Mouse (Mus musculus): Measurements from ENCODE around the gene Gm45062. TPM values are rescaled to one million over a fixed set of nuclear protein-coding genes. Genes with fewer than 3 reads are reported as not detected.

Gm45062 gene
- polyA plus RNA-seq, 1 experiment: 2.0 TPM

DNA sequence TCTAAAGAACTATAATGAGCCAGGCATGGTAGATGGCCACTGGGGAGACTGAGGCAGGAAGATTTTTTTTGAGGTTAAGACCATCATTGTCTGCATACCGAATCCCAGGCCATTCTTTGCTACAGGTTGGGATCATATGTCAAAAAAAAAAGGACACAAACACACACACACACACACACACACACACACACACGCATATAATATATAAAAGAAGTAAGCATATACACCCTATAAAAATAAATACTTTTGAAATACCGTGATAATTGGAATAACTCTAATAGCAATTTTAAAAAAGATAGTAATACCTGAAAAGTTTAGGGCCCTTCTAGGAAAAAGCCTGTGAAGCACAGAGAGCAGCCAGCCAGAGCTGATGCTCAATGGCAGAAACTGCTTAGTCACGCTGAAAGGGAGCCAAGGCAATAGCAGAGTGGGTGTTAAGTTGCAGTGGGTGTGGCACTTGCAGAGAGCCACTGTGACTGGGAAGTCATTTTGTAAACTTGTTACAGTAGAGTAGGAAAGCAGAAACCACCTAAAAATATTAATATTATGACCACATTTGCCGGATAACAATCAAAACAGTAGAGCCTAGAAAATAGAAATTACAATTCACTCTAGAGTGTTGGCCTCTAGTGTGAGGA is 86.1 kb downstream of the Gm45062 start:
- TF ChIP-seq CTCF (conservative IDR thresholded peaks at IDR 0.05; ENCODE audit: insufficient read depth, insufficient read length, low read depth, low read length) (no peak), POLR2A (IDR thresholded peaks at IDR 0.05; ENCODE audit: low read depth, low read length) (no peak)
- peak; percentile 56 for DNase-seq
- Histone ChIP-seq H3K4me3 (ENCODE audit: insufficient read depth, low read depth, low read length) (no peak overlapping the region), H3K4me1 (ENCODE audit: control insufficient read depth, insufficient read depth, low read length) (no peaks in the 10 kb centered on the region), H3K27ac (ENCODE audit: insufficient read depth, low read depth, low read length) (no peak overlapping the region), H3K36me3 (ENCODE audit: control insufficient read depth, insufficient read depth, low read length) (no peaks in the 10 kb centered on the region), H3K27me3 (replicated peaks; ENCODE audit: control insufficient read depth, insufficient read depth, low read length) (no peaks in the 10 kb centered on the region)
- 76% methylated on average over 5 of the region's 5 CpGs for WGBS

DNA sequence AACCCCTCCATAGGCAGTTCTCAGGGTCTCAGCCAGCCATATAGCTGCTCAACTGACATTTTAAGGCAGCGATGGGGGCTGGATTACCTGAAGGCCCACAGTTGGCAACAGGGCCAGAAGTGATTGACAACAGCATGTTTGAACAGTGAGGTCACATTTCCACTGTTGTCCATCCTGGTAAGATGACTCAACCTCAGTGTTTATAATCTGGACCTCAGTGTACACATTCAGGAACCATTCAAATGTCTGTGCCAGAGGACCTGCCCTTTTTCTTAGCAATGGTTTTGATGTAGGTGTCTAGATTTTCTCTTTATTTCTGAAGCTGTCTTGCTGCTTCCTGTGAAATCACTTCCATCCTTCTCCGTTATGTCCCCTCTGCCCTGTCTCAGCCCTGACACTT is 87.9 kb downstream of the Gm45062 start:
- 84% methylated on average over 2 of the region's 2 CpGs for WGBS
- Histone ChIP-seq H3K4me1 (ENCODE audit: control insufficient read depth, insufficient read depth, low read length) (no peaks in the 10 kb centered on the region), H3K27ac (ENCODE audit: insufficient read depth, low read depth, low read length) (no peak overlapping the region), H3K27me3 (replicated peaks; ENCODE audit: control insufficient read depth, insufficient read depth, low read length) (no peaks in the 10 kb centered on the region), H3K4me3 (ENCODE audit: insufficient read depth, low read depth, low read length) (no peak overlapping the region), H3K36me3 (ENCODE audit: control insufficient read depth, insufficient read depth, low read length) (no peaks in the 10 kb centered on the region)
- DNase-seq: no peak
- TF ChIP-seq POLR2A (IDR thresholded peaks at IDR 0.05; ENCODE audit: low read depth, low read length): no peak
- TF ChIP-seq CTCF (conservative IDR thresholded peaks at IDR 0.05; ENCODE audit: insufficient read depth, insufficient read length, low read depth, low read length): no peak

DNA sequence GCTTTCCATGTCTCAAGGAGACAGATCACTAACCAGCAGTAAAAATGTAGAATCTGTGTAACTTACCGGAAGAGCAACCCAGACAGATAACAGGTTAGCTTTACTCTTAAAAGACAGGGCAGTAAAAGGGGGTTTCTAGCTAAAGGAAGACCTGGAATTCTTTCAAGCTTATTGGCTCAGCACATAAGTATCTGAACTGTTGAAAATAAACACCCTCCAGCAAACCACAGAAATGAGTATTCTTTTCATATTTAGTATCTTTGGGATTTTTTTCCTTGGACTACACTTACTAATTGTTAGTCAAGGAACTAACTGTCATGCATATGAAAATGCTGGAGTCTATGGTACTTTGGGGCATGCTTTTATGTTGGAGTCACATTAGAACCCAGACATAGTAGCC is 89.1 kb downstream of the Gm45062 start:
- H3K36me3 ChIP-seq (ENCODE audit: control insufficient read depth, insufficient read depth, low read length): no peaks in the 10 kb centered on the region
- DNase-seq: no peak
- no peak for TF ChIP-seq POLR2A (IDR thresholded peaks at IDR 0.05; ENCODE audit: low read depth, low read length)
- H3K27me3 ChIP-seq (replicated peaks; ENCODE audit: control insufficient read depth, insufficient read depth, low read length): no peaks in the 10 kb centered on the region
- no peak overlapping the region for H3K27ac ChIP-seq (ENCODE audit: insufficient read depth, low read depth, low read length)
- no peak overlapping the region for H3K4me3 ChIP-seq (ENCODE audit: insufficient read depth, low read depth, low read length)
- no peaks in the 10 kb centered on the region for H3K4me1 ChIP-seq (ENCODE audit: control insufficient read depth, insufficient read depth, low read length)
- 94% methylated on average over 1 of the region's 1 CpGs for WGBS

DNA sequence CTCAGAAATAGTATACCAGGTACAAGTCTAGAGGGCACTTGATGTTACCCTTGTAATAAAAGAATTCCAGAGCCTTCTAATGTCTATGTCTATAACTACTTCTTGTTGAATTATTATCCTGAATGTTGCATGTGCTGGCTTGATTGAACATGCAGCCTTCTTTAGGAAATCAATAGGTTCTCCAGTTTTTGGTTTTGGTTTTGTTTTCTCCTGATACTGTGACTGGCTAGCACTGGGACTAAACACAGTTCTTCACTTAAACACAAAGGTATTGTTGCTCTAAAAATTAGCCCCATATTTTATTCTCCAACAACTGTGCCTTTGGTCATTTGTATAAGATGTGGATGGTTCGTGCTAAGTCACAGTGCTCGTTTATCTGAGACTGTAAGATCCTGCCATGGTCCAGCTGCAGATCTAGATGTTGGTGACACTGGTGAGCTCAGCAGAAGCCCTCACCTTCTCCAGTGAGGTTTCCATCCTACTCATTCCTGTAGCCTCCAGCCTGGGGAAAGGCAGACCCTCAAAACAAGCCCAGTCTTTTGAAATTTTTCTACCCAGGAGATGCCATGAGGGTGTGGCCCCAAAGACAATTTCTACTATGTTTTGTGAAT is 89.9 kb downstream of the Gm45062 start:
- no peak for DNase-seq
- Histone ChIP-seq H3K4me1 (ENCODE audit: control insufficient read depth, insufficient read depth, low read length) (no peaks in the 10 kb centered on the region), H3K36me3 (ENCODE audit: control insufficient read depth, insufficient read depth, low read length) (no peaks in the 10 kb centered on the region), H3K27ac (ENCODE audit: insufficient read depth, low read depth, low read length) (no peak overlapping the region), H3K4me3 (ENCODE audit: insufficient read depth, low read depth, low read length) (no peak overlapping the region), H3K27me3 (replicated peaks; ENCODE audit: control insufficient read depth, insufficient read depth, low read length) (no peaks in the 10 kb centered on the region)
- 88% methylated on average over 2 of the region's 2 CpGs for WGBS
- TF ChIP-seq POLR2A (IDR thresholded peaks at IDR 0.05; ENCODE audit: low read depth, low read length) (no peak), CTCF (conservative IDR thresholded peaks at IDR 0.05; ENCODE audit: insufficient read depth, insufficient read length, low read depth, low read length) (no peak)

DNA sequence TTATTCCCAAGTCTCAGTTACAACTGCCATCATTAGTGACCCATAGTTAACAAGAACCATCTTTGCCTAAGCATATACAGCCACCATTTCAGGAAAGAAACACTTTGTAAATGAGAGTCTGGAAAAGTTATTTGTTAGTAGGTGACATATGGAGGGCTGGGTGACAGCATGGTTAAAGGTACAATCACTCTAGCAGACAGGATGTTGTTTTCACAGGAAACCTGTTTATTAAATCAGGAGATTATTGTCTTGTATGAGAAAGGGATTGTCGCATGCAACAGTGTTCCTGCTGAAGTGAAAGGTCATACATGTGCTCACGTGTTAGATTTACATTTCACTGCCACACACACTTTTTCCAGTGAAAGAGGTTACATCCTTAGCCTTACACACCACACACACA is 92.3 kb downstream of the Gm45062 start:
- H3K27ac ChIP-seq (ENCODE audit: insufficient read depth, low read depth, low read length): no peak overlapping the region
- no peaks in the 10 kb centered on the region for H3K4me1 ChIP-seq (ENCODE audit: control insufficient read depth, insufficient read depth, low read length)
- H3K4me3 ChIP-seq (ENCODE audit: insufficient read depth, low read depth, low read length): no peak overlapping the region
- no peak for TF ChIP-seq POLR2A (IDR thresholded peaks at IDR 0.05; ENCODE audit: low read depth, low read length)
- TF ChIP-seq CTCF (conservative IDR thresholded peaks at IDR 0.05; ENCODE audit: insufficient read depth, insufficient read length, low read depth, low read length): no peak
- no peak for DNase-seq
- 79% methylated on average over 2 of the region's 2 CpGs for WGBS
- H3K36me3 ChIP-seq (ENCODE audit: control insufficient read depth, insufficient read depth, low read length): no peaks in the 10 kb centered on the region
- no peaks in the 10 kb centered on the region for H3K27me3 ChIP-seq (replicated peaks; ENCODE audit: control insufficient read depth, insufficient read depth, low read length)

DNA sequence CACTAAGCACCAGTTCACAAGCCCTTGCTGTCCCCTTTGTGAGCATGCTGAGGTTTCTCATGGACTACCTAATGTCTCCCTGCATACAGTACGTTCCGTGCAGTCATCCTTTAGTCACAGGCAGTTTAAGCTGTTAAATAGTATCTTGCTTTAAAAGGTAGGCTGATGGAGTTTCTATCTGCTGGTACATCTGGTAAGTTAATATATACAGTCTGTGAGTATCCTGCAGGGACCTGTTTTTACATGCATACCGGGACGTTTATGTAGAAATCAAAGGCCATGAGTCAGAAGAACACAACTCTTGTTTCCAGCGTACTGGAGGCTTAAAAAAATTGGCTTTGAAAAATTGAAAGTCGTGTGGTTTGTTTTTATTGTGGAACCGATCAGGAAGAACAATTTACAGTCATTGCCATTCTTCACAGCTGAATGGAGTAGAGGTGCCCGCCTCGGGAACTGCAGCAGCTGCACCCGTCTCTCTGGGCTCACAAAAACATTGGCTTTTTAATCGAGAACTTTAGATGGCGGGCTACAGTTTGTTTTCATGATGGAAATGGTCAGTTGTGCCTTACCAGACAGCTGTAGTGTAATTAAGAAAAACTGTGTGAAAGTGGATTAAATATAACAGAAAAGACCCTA is 93.4 kb downstream of the Gm45062 start:
- no peak overlapping the region for H3K27ac ChIP-seq (ENCODE audit: insufficient read depth, low read depth, low read length)
- no peaks in the 10 kb centered on the region for H3K4me1 ChIP-seq (ENCODE audit: control insufficient read depth, insufficient read depth, low read length)
- DNase-seq: no peak

DNA sequence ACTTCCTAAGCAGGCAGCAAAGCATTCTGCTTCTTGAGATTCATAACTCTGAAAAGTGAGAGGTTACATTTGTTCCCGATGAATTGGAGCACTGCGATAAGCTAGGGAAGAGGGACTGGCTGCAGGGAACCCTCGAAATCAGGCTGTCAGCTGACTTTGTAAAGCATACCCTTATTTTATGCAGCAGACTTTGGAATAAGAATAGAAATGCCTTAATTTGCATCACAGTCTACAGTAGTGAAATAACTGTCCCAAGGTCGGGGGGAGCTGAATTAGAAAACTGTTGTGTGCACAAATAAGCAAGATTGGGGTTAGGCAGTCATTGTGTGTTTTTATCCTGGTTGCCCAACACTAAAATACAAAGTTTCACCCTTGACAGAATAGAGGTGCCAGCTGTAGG is 94.2 kb downstream of the Gm45062 start:
- no peak overlapping the region for H3K27ac ChIP-seq (ENCODE audit: insufficient read depth, low read depth, low read length)
- TF ChIP-seq POLR2A (IDR thresholded peaks at IDR 0.05; ENCODE audit: low read depth, low read length) (no peak), CTCF (conservative IDR thresholded peaks at IDR 0.05; ENCODE audit: insufficient read depth, insufficient read length, low read depth, low read length) (no peak)
- WGBS: 56% methylated on average over 4 of the region's 4 CpGs

More for the DNA sequence above, 93.4 kb downstream of the Gm45062 start:
- TF ChIP-seq POLR2A (IDR thresholded peaks at IDR 0.05; ENCODE audit: low read depth, low read length) (no peak), CTCF (conservative IDR thresholded peaks at IDR 0.05; ENCODE audit: insufficient read depth, insufficient read length, low read depth, low read length) (no peak)
- Histone ChIP-seq H3K27me3 (replicated peaks; ENCODE audit: control insufficient read depth, insufficient read depth, low read length) (no peaks in the 10 kb centered on the region), H3K36me3 (ENCODE audit: control insufficient read depth, insufficient read depth, low read length) (no peaks in the 10 kb centered on the region), H3K4me3 (ENCODE audit: insufficient read depth, low read depth, low read length) (no peak overlapping the region)
- 26% methylated on average over 12 of the region's 12 CpGs for WGBS

More for the DNA sequence above, 94.2 kb downstream of the Gm45062 start:
- DNase-seq: no peak
- H3K27me3 ChIP-seq (replicated peaks; ENCODE audit: control insufficient read depth, insufficient read depth, low read length): no peaks in the 10 kb centered on the region
- H3K4me3 ChIP-seq (ENCODE audit: insufficient read depth, low read depth, low read length): no peak overlapping the region
- H3K36me3 ChIP-seq (ENCODE audit: control insufficient read depth, insufficient read depth, low read length): no peaks in the 10 kb centered on the region
- H3K4me1 ChIP-seq (ENCODE audit: control insufficient read depth, insufficient read depth, low read length): no peaks in the 10 kb centered on the region
